Mouse (Mus musculus) cortical plate, adult 2 months (tissue): ENCODE data around the gene Pld5. TPM values are rescaled to one million over a fixed set of nuclear protein-coding genes. Genes with fewer than 3 reads are reported as not detected.

ENCODE experiments used
- H3K27ac ChIP-seq: fragments of 200-500 bp; 2 replicates; pipeline ENCODE4 v1.5.1; 2012; ENCODE audit warnings: low read length, control low read depth, inconsistent platforms; ENCODE audit not compliant: insufficient read depth
- H3K4me1 ChIP-seq: fragments of 200-500 bp; 2 replicates; pipeline ENCODE4 v1.6.1; 2011; ENCODE audit warnings: low read length; ENCODE audit not compliant: control insufficient read depth, insufficient read depth
- H3K4me3 ChIP-seq: fragments of 200-500 bp; 2 replicates; pipeline ENCODE4 v1.5.1; 2011; ENCODE audit warnings: mild to moderate bottlenecking, low read length, control low read depth; ENCODE audit not compliant: insufficient read depth
- CTCF ChIP-seq: fragments of 200-500 bp; IDR thresholded peaks from 2 replicates; pipeline ENCODE4 v1.5.1; 2011; ENCODE audit warnings: mild to moderate bottlenecking, control low read depth, low read length; ENCODE audit not compliant: insufficient read depth; ENCODE audit errors: extremely low read depth
- POLR2A ChIP-seq: fragments of 200-500 bp; IDR thresholded peaks from 2 replicates; pipeline ENCODE4 v1.6.1; 2011; ENCODE audit warnings: mild to moderate bottlenecking, low read length, control low read depth; ENCODE audit not compliant: insufficient read depth; ENCODE audit errors: extremely low read depth
- polyA plus RNA-seq: library from polyadenylated mRNA; depleted of rRNA; stranded (reverse); fragments of >200 nt; gene quantifications from 2 replicates; pipeline ENCODE4 v1.2.3, GENCODE M21; 2012

Gene Pld5
- polyA plus RNA-seq, 1 experiment = 4.0 TPM

DNA sequence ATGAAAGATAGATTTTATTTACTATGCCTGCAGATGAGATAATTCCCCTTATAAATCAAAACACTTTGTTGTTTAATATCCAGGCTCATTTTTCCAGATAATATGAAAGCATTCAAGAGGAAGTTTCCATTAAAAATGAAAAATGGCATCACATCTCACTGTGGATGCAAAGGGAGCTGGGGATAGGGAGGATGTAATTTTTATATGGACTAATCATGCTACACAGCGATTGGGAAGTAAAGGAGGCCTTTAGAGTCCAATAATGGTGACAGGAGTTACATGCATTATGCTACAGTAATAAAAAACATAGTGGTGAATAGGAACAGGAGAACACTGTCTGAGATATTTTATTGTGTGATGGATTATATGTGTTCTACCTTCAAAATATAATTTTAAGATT lies 100.1 kb downstream of the Pld5 start:
- TF ChIP-seq CTCF = no peak
- TF ChIP-seq POLR2A = no peak
- H3K4me1 ChIP-seq = no peaks in the 10 kb centered on the region
- no peak overlapping the region for H3K27ac ChIP-seq
- no peak overlapping the region for H3K4me3 ChIP-seq

- Histone ChIP-seq H3K4me1 (no peaks in the 10 kb centered on the region), H3K27ac (no peak overlapping the region)
- TF ChIP-seq CTCF (no peak), POLR2A (no peak)
These were observed 107.3 kb downstream of the Pld5 start for GRCm38 (mm10) chr1:176167784-176168183.

DNA sequence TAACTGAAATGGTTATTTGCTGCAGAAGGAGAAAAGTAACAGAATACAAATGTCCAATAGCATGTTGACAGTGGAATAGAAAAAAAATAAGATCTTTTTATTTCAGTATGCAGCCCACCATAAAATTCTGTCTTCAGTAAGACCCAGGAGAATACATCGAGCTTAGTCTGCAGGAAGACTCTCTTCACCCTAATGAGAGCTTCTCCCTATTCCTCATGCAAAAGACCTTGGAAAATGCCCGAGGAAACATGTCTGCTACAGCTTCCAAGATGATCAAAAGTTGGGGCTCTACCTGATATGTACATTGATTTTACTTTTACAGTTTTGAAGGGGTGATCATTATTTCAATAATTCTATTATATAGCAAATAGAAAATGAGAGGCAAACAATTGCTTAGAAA lies 108.0 kb downstream of the Pld5 start:
- Histone ChIP-seq H3K4me1 (no peaks in the 10 kb centered on the region), H3K27ac (no peak overlapping the region), H3K4me3 (no peak overlapping the region)
- TF ChIP-seq POLR2A (no peak), CTCF (no peak)

More at GRCm38 (mm10) chr1:176167784-176168183, 107.3 kb downstream of the Pld5 start:
- no peak overlapping the region for H3K4me3 ChIP-seq

DNA sequence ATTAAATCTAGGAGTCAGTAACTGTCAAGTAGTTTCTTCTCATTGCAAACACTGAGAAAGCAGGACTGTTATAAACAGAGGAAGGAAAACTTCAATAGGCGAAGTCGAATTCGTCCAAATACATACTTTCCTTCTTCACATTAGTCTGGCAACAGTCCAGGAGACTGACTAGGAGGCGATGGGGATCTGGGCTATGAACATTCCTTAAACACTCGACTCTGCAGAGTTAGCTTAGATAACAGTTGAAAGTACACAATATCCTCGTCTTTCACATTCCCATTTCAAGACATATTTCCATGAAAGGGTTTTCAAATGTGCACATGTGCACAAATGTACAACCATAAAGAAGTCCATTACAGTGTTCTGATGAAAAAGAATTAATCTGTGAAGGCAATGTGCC lies 129.8 kb downstream of the Pld5 start:
- Histone ChIP-seq H3K4me3 (no peak overlapping the region), H3K27ac (no peak overlapping the region), H3K4me1 (no peaks in the 10 kb centered on the region)
- TF ChIP-seq POLR2A = no peak
- TF ChIP-seq CTCF = no peak

DNA sequence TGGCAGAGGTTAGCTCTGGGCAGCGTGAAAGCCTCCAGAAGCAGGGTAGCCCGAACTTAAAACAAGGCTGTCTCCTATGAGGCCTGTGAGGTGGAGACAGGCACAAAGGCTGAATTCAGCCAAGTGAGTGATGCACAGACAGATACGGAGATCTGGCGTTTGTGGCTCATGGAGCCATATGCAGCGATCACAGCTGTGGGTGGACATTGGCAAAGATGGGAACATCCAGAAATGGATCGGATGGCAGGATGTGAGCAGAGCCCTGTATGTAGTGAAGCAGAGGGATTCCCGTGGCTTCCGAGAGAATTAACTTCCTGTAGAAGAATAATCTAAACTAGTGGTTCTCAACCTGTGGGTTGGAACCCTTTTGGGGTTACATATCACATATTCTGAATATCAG lies 140.7 kb downstream of the Pld5 start:
- no peak overlapping the region for H3K4me3 ChIP-seq
- TF ChIP-seq CTCF = no peak
- no peaks in the 10 kb centered on the region for H3K4me1 ChIP-seq
- H3K27ac ChIP-seq = no peak overlapping the region

DNA sequence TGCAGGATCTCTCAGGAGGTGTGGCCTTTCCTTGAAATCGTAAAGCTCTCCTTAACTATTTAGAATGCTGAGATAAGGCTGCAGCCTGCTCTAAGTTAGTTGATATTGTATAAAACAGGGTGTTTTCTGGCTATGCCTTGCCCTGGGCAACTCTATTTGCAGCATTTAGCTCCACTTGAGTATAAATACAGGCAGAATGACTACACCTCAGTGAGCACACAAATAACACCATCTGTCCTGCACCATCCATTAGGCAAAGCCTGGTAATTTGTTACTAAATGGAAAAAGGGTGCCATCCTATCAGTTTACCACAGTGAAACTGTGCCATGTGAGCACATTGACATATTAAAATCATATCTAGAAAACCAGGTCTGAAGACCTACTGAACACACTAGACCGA lies 149.3 kb downstream of the Pld5 start:
- no peaks in the 10 kb centered on the region for H3K4me1 ChIP-seq
- H3K27ac ChIP-seq = no peak overlapping the region
- no peak for TF ChIP-seq POLR2A
- TF ChIP-seq CTCF = no peak
- no peak overlapping the region for H3K4me3 ChIP-seq

- Histone ChIP-seq H3K4me3 (no peak overlapping the region), H3K4me1 (no peaks in the 10 kb centered on the region), H3K27ac (no peak overlapping the region)
- TF ChIP-seq POLR2A (no peak), CTCF (no peak)
These were observed 150.7 kb downstream of the Pld5 start for GRCm38 (mm10) chr1:176124441-176124840.

- H3K27ac ChIP-seq = no peak overlapping the region
- H3K4me1 ChIP-seq = no peaks in the 10 kb centered on the region
- no peak overlapping the region for H3K4me3 ChIP-seq
- TF ChIP-seq POLR2A = no peak
- no peak for TF ChIP-seq CTCF
These were observed 151.3 kb downstream of the Pld5 start for GRCm38 (mm10) chr1:176123781-176124180.

- TF ChIP-seq CTCF = no peak
- TF ChIP-seq POLR2A = no peak
- H3K4me3 ChIP-seq = no peak overlapping the region
- H3K27ac ChIP-seq = no peak overlapping the region
- H3K4me1 ChIP-seq = no peaks in the 10 kb centered on the region
These were observed 159.5 kb downstream of the Pld5 start for GRCm38 (mm10) chr1:176115604-176116003.

DNA sequence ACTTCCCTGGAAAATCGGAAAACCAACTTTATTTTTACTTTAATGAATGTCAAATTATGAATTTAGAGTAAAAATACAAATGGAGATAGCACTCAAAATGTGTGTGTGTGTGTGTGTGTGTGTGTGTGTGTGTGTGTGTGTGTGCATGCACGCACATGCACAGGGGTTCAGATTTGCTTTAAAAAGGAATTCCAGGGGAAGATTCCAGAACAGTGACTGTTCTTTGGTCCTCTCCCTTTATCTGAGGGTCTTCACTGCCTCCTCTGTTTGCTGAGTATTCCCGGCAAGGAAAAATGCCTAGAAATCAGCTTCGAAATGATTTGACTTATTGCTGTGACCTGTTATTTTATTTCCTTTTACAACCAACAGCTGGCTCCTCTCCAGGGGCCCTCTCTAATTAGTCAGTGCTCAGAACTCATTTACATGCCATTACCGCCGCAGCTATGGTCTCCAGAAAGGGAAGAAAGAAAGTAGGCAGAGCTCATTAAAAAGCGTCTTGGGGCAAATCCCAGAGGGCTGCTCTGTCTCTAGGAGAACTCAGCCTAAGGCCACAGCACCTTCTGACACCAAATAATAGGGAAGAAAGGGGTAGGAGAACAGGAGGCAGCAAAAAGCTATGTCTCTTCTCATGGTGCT lies 176.3 kb downstream of the Pld5 start:
- TF ChIP-seq POLR2A (no peak), CTCF (no peak)
- H3K4me3 ChIP-seq = no peak overlapping the region
- H3K4me1 ChIP-seq = no peaks in the 10 kb centered on the region
- H3K27ac ChIP-seq = no peak overlapping the region

DNA sequence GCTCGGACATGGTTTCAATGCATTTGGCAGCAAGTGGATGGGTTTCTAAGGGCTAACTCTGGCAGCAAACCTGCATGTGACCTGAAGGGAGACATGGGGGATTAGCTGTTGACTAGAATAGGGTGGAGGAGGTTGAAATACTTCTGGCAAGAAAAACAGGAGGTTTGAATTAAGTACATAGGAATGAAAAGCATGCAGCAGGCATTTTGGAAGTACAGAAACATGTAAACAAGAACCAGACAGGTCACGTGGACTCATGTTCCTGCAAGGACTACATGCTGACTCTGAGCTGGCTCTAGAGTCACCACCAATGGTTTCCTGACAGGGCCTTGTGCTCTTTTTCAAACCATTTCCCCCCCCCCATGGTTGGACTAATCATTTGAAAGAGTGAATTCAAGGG lies 183.0 kb downstream of the Pld5 start:
- H3K4me3 ChIP-seq = no peak overlapping the region
- no peak for TF ChIP-seq POLR2A
- TF ChIP-seq CTCF = no peak
- no peak overlapping the region for H3K27ac ChIP-seq
- H3K4me1 ChIP-seq = no peaks in the 10 kb centered on the region
